Mouse (Mus musculus) cerebral cortex, adult 2 months (tissue): Measurements from ENCODE around the gene Mthfd1l.

Experiments used
- WGBS: fragments of 180-500 bp; shearing (Covaris S2); methylation state at CpG from one replicate; pipeline ENCODE4 v1.1.7; 2018; 5-methylcytosine and 5-hydroxymethylcytosine counted together

Gene Mthfd1l

GRCm38 (mm10) chr10:4121197-4121596 lies 148.3 kb downstream of the Mthfd1l start:
- WGBS, result 85% methylated on average over 1 of the region's 1 CpGs

- WGBS, result 89% methylated on average over 7 of the region's 7 CpGs
Measured at GRCm38 (mm10) chr10:4123280-4123945, 150.5 kb downstream of the Mthfd1l start.

GRCm38 (mm10) chr10:4124148-4124547 lies 151.2 kb downstream of the Mthfd1l start:
- 85% methylated on average over 1 of the region's 1 CpGs for WGBS

- 70% methylated on average over 7 of the region's 7 CpGs for WGBS
Measured at GRCm38 (mm10) chr10:4125232-4125631, 152.3 kb downstream of the Mthfd1l start.

GRCm38 (mm10) chr10:4126335-4127012 lies 153.6 kb downstream of the Mthfd1l start:
- 78% methylated on average over 8 of the region's 8 CpGs for WGBS

- 76% methylated on average over 10 of the region's 10 CpGs for WGBS
Measured at GRCm38 (mm10) chr10:4128411-4128810, 155.5 kb downstream of the Mthfd1l start.

GRCm38 (mm10) chr10:4128915-4129314 lies 156.0 kb downstream of the Mthfd1l start:
- WGBS, result 75% methylated on average over 4 of the region's 4 CpGs

GRCm38 (mm10) chr10:4129461-4129860 lies 156.5 kb downstream of the Mthfd1l start:
- 90% methylated on average over 8 of the region's 8 CpGs for WGBS

- 89% methylated on average over 11 of the region's 11 CpGs for WGBS
Measured at GRCm38 (mm10) chr10:4130034-4130607, 157.2 kb downstream of the Mthfd1l start.

GRCm38 (mm10) chr10:4132735-4133134 lies 159.8 kb downstream of the Mthfd1l start:
- 88% methylated on average over 7 of the region's 7 CpGs for WGBS

GRCm38 (mm10) chr10:4135100-4135764 lies 162.3 kb downstream of the Mthfd1l start:
- 89% methylated on average over 5 of the region's 5 CpGs for WGBS

GRCm38 (mm10) chr10:4139531-4139930 lies 166.6 kb downstream of the Mthfd1l start:
- WGBS, result 86% methylated on average over 3 of the region's 3 CpGs

- 75% methylated on average over 7 of the region's 7 CpGs for WGBS
Measured at GRCm38 (mm10) chr10:4141689-4142088, 168.8 kb downstream of the Mthfd1l start.

- WGBS, result 86% methylated on average over 10 of the region's 10 CpGs
Measured at GRCm38 (mm10) chr10:4142816-4143215, 169.9 kb downstream of the Mthfd1l start.

- WGBS, result 78% methylated on average over 1 of the region's 1 CpGs
Measured at GRCm38 (mm10) chr10:4143381-4143780, 170.5 kb downstream of the Mthfd1l start.

GRCm38 (mm10) chr10:4145080-4145807 lies 172.3 kb downstream of the Mthfd1l start:
- 78% methylated on average over 16 of the region's 16 CpGs for WGBS

GRCm38 (mm10) chr10:4146947-4147346 lies 174.0 kb downstream of the Mthfd1l start:
- 91% methylated on average over 4 of the region's 4 CpGs for WGBS

- 93% methylated on average over 4 of the region's 4 CpGs for WGBS
Measured at GRCm38 (mm10) chr10:4151159-4151558, 178.2 kb downstream of the Mthfd1l start.

- 66% methylated on average over 12 of the region's 12 CpGs for WGBS
Measured at GRCm38 (mm10) chr10:4151862-4152776, 179.2 kb downstream of the Mthfd1l start.

- WGBS, result 86% methylated on average over 4 of the region's 4 CpGs
Measured at GRCm38 (mm10) chr10:4153031-4153430, 180.1 kb downstream of the Mthfd1l start.

GRCm38 (mm10) chr10:4154035-4154434 lies 181.1 kb downstream of the Mthfd1l start:
- 78% methylated on average over 6 of the region's 6 CpGs for WGBS
